Mouse (Mus musculus) right cerebral cortex, postnatal 10 days (tissue): ENCODE measurements around the gene Cfap57.

Experiments used
- DNase-seq, 2 experiments: peaks; one replicate each; pipeline ENCODE4 v3.0.0; 2021; ENCODE audit warnings: low spot score in 2 of 2

Cfap57 gene

GRCm38 (mm10) chr4:118620279-118620966 lies at the start of gene Cfap57, which contains the start of gene Ebna1bp2:
TSS of gene Cfap57 (minus strand) at chr4:118620777.
TSS of gene Ebna1bp2 (plus strand) at chr4:118620799.
- DNase-seq, result peak; percentile 94 to 96

- no peak for DNase-seq
Measured at GRCm38 (mm10) chr4:118658652-118659051, 38.1 kb upstream of the Cfap57 start, which contains the start of gene Olfr62. TSS of gene Olfr62 (plus strand) at chr4:118658952.

- DNase-seq, result peak in 1 of 2 experiments; percentile 44
Measured at GRCm38 (mm10) chr4:118645234-118645633, 24.7 kb upstream of the Cfap57 start.

- DNase-seq, result peak; percentile 39 to 59
Measured at GRCm38 (mm10) chr4:118642346-118643190, 22.0 kb upstream of the Cfap57 start.

GRCm38 (mm10) chr4:118630261-118630660 lies 9.7 kb upstream of the Cfap57 start:
- no peak for DNase-seq

GRCm38 (mm10) chr4:118621781-118622180 lies 1.2 kb upstream of the Cfap57 start:
- no peak for DNase-seq

- DNase-seq, result peak in 1 of 2 experiments; percentile 52
Measured at GRCm38 (mm10) chr4:118620967-118621320, 367 bp upstream of the Cfap57 start.

- DNase-seq, result peak in 1 of 2 experiments; percentile 25
Measured at GRCm38 (mm10) chr4:118615412-118615811, 5.2 kb downstream of the Cfap57 start.

- DNase-seq, result peak; percentile 27 to 32
Measured at GRCm38 (mm10) chr4:118612619-118613018, 8.0 kb downstream of the Cfap57 start.

- DNase-seq, result no peak
Measured at GRCm38 (mm10) chr4:118609836-118610235, 10.7 kb downstream of the Cfap57 start.

GRCm38 (mm10) chr4:118604065-118604464 lies 16.5 kb downstream of the Cfap57 start:
- no peak for DNase-seq

- no peak for DNase-seq
Measured at GRCm38 (mm10) chr4:118589733-118590130, 30.8 kb downstream of the Cfap57 start.

GRCm38 (mm10) chr4:118589053-118589732 lies 31.4 kb downstream of the Cfap57 start:
- DNase-seq, result no peak

- DNase-seq, result no peak
Measured at GRCm38 (mm10) chr4:118582629-118583028, 37.9 kb downstream of the Cfap57 start.

- no peak for DNase-seq
Measured at GRCm38 (mm10) chr4:118581508-118581907, 39.1 kb downstream of the Cfap57 start.

- peak in 1 of 2 experiments; percentile 46 for DNase-seq
Measured at GRCm38 (mm10) chr4:118579313-118579712, 41.3 kb downstream of the Cfap57 start.

- DNase-seq, result peak; percentile 87 to 94
Measured at GRCm38 (mm10) chr4:118576097-118576496, 44.5 kb downstream of the Cfap57 start.

- DNase-seq, result peak; percentile 81 to 91
Measured at GRCm38 (mm10) chr4:118571441-118571840, 49.1 kb downstream of the Cfap57 start.

GRCm38 (mm10) chr4:118569320-118569719 lies 51.3 kb downstream of the Cfap57 start:
- DNase-seq, result no peak

- no peak for DNase-seq
Measured at GRCm38 (mm10) chr4:118568709-118569108, 51.9 kb downstream of the Cfap57 start.

GRCm38 (mm10) chr4:118566161-118566676 lies 54.4 kb downstream of the Cfap57 start:
- peak in 1 of 2 experiments; percentile 47 for DNase-seq

GRCm38 (mm10) chr4:118564926-118565279 lies 55.7 kb downstream of the Cfap57 start:
- no peak for DNase-seq
